Mouse (Mus musculus) frontal cortex, adult 2 months (tissue): Measurements from ENCODE around the gene Rps6kb1. TPM values are rescaled to one million over a fixed set of nuclear protein-coding genes. Genes with fewer than 3 reads are reported as not detected.
A peak's percentile ranks its signal among the peaks of the same experiment; 100 is the strongest.
"Not testable (repeated sequence)": the region's sequence is repeated elsewhere in the genome, so short reads cannot be mapped to it uniquely, and the experiment has no call there.

Source experiments
- DNase-seq, 2 experiments: peaks; one replicate each; pipeline ENCODE4 v3.0.0; 2022; ENCODE audit warnings: low spot score in 1 of 2; ENCODE audit errors: extremely low spot score in 1 of 2
- polyA plus RNA-seq: library from polyadenylated mRNA; depleted of rRNA; stranded (reverse); fragments of >200 nt; gene quantifications from 2 replicates; pipeline ENCODE4 v1.2.3, GENCODE M21; 2012

Rps6kb1 gene
- polyA plus RNA-seq, 1 experiment = 29.3 TPM

- DNase-seq = no peak
Observed at GRCm38 (mm10) chr11:86543960-86544638, 506 bp downstream of the Rps6kb1 start.

GRCm38 (mm10) chr11:86542851-86543250 is 1.8 kb downstream of the Rps6kb1 start:
- no peak for DNase-seq

- no peak for DNase-seq
Observed at GRCm38 (mm10) chr11:86540476-86540845, 4.1 kb downstream of the Rps6kb1 start.

GRCm38 (mm10) chr11:86539716-86540475 is 4.7 kb downstream of the Rps6kb1 start:
- no peak for DNase-seq

- DNase-seq = no peak
Observed at GRCm38 (mm10) chr11:86538786-86539185, 5.8 kb downstream of the Rps6kb1 start.

- DNase-seq = no peak
Observed at GRCm38 (mm10) chr11:86534201-86534910, 10.2 kb downstream of the Rps6kb1 start.

- not testable (repeated sequence) for DNase-seq
Observed at GRCm38 (mm10) chr11:86533302-86533701, 11.3 kb downstream of the Rps6kb1 start.

- DNase-seq = peak in 1 of 2 experiments; percentile 35
Observed at GRCm38 (mm10) chr11:86532834-86533233, 11.8 kb downstream of the Rps6kb1 start.

- DNase-seq = no peak
Observed at GRCm38 (mm10) chr11:86527528-86527927, 17.1 kb downstream of the Rps6kb1 start.

GRCm38 (mm10) chr11:86519751-86520150 is 24.9 kb downstream of the Rps6kb1 start:
- DNase-seq = no peak

- DNase-seq = no peak
Observed at GRCm38 (mm10) chr11:86517229-86517628, 27.4 kb downstream of the Rps6kb1 start.

GRCm38 (mm10) chr11:86516620-86517019 is 28.0 kb downstream of the Rps6kb1 start:
- DNase-seq = no peak

- DNase-seq = no peak
Observed at GRCm38 (mm10) chr11:86507991-86508390, 36.6 kb downstream of the Rps6kb1 start.

- no peak for DNase-seq
Observed at GRCm38 (mm10) chr11:86507334-86507733, 37.3 kb downstream of the Rps6kb1 start.

- DNase-seq = no peak
Observed at GRCm38 (mm10) chr11:86503121-86503520, 41.5 kb downstream of the Rps6kb1 start.

- no peak for DNase-seq
Observed at GRCm38 (mm10) chr11:86500795-86501194, 43.8 kb downstream of the Rps6kb1 start.

GRCm38 (mm10) chr11:86497908-86498307 is 46.7 kb downstream of the Rps6kb1 start:
- DNase-seq = no peak

GRCm38 (mm10) chr11:86497356-86497755 is 47.2 kb downstream of the Rps6kb1 start:
- no peak for DNase-seq

GRCm38 (mm10) chr11:86490782-86491181 is 53.8 kb downstream of the Rps6kb1 start:
- no peak for DNase-seq

GRCm38 (mm10) chr11:86484910-86485510 is 59.6 kb downstream of the Rps6kb1 start:
- peak in 1 of 2 experiments; percentile 57 for DNase-seq
